17 mouse cellular contexts compared by ENCODE assay signal in genomic region chr11:45790504-45790903, GRCm38 (mm10).
A peak's percentile ranks its signal among the peaks of the same experiment; 100 is the strongest.
DNase-seq lines count a peak whose midpoint lies in the region; ATAC-seq and TF ChIP-seq lines count a peak whose summit lies in the region.
"Had no signal": no experiment of that assay in that cellular context is flagged by ENCODE, and none has a peak within 500 bp of the region (broad histone marks: within the 10 kb centered on the region; RNA-seq: fewer than 3 reads in every experiment).

No protein-coding gene starts in this region.

- H3K27me3 ChIP-seq in midbrain, embryonic 10.5 days (ENCODE audit: low read depth, poor library complexity, severe bottlenecking): no peaks in the 10 kb centered on the region
- H3K27me3 ChIP-seq in midbrain, embryonic 16.5 days (ENCODE audit: control insufficient read depth, insufficient read depth, low read depth, low read length): no peaks in the 10 kb centered on the region
- H3K27me3 ChIP-seq in embryonic facial prominence, embryonic 15.5 days: no peaks in the 10 kb centered on the region
- no peaks in the 10 kb centered on the region for H3K27me3 ChIP-seq in kidney, embryonic 14.5 days (ENCODE audit: control insufficient read depth, insufficient read depth, low read length)
- H3K27me3 ChIP-seq: forebrain, embryonic 13.5 days; heart, embryonic 13.5 days had no signal

- H3K9ac ChIP-seq in midbrain, embryonic 16.5 days (ENCODE audit: low read depth, low read length): no peak overlapping the region
- H3K9ac ChIP-seq in embryonic facial prominence, embryonic 15.5 days: no peak overlapping the region
- no peak overlapping the region for H3K9ac ChIP-seq in kidney, embryonic 14.5 days (ENCODE audit: low read depth, low read length)
- H3K9ac ChIP-seq: forebrain, embryonic 13.5 days; heart, embryonic 13.5 days had no signal

- H3K36me3 ChIP-seq in midbrain, embryonic 10.5 days: no peaks in the 10 kb centered on the region
- no peaks in the 10 kb centered on the region for H3K36me3 ChIP-seq in midbrain, embryonic 16.5 days (ENCODE audit: control insufficient read depth, insufficient read depth, low read length)
- H3K36me3 ChIP-seq in embryonic facial prominence, embryonic 15.5 days: no peaks in the 10 kb centered on the region
- H3K36me3 ChIP-seq in kidney, embryonic 14.5 days (ENCODE audit: control insufficient read depth, insufficient read depth, low read length): no peaks in the 10 kb centered on the region
- H3K36me3 ChIP-seq: heart, embryonic 13.5 days had no signal

- TF ChIP-seq CTCF in brain, embryonic 14.5 days (IDR thresholded peaks at IDR 0.05; ENCODE audit: borderline replicate concordance, extremely low read depth, insufficient read depth, insufficient read length): no peak

- 52% methylated on average over 8 of the region's 8 CpGs for WGBS in midbrain, embryonic 10.5 days
- 34% methylated on average over 8 of the region's 8 CpGs for WGBS in midbrain, embryonic 16.5 days
- 63% methylated on average over 8 of the region's 8 CpGs for WGBS in embryonic facial prominence, embryonic 15.5 days
- 86% methylated on average over 8 of the region's 8 CpGs for WGBS in kidney, embryonic 14.5 days

- DNase-seq in midbrain, embryonic 10.5 days (ENCODE audit: low spot score): peak; percentile 26
- DNase-seq in brain, embryonic 14.5 days (ENCODE audit: low read depth): peak; percentile 18
- no peak for DNase-seq in liver
- DNase-seq: adrenal gland, postnatal 10 days; cerebellum, adult 11-12 months; cerebellum, adult 9-10 months; cerebellum, postnatal 25 days; gastrocnemius, adult 2 months; gastrocnemius, postnatal 25 days; heart, postnatal 36 days had no signal

- no peak overlapping the region for H3K27ac ChIP-seq in midbrain, embryonic 10.5 days (replicated peaks)
- no peak overlapping the region for H3K27ac ChIP-seq in midbrain, embryonic 16.5 days (ENCODE audit: low read length)
- H3K27ac ChIP-seq in embryonic facial prominence, embryonic 15.5 days (replicated peaks): 0 out of 2 replicates have a peak overlapping the region, but pooled peaks have one; percentile 17
- no peak overlapping the region for H3K27ac ChIP-seq in kidney, embryonic 14.5 days (ENCODE audit: low read depth, low read length)
- H3K27ac ChIP-seq: forebrain, embryonic 13.5 days; gastrocnemius, adult 2 months; heart, embryonic 13.5 days had no signal

- no peak for TF ChIP-seq POLR2A in brain, embryonic 14.5 days (IDR thresholded peaks at IDR 0.05; ENCODE audit: borderline replicate concordance, extremely low read depth, insufficient read depth, insufficient read length, poor library complexity, severe bottlenecking)

- no peak for ATAC-seq in midbrain, embryonic 16.5 days
- no peak for ATAC-seq in embryonic facial prominence, embryonic 15.5 days (ENCODE audit: insufficient number of reproducible peaks, low FRiP score, low TSS enrichment, low read depth)
- ATAC-seq in kidney, embryonic 14.5 days (ENCODE audit: low FRiP score, low TSS enrichment): no peak
- ATAC-seq: forebrain, embryonic 13.5 days; hindbrain, embryonic 16.5 days; inflammation-experienced regulatory T-cells, adult 6 months had no signal

- H3K4me2 ChIP-seq in midbrain, embryonic 16.5 days (ENCODE audit: low read length): no peak overlapping the region
- no peak overlapping the region for H3K4me2 ChIP-seq in embryonic facial prominence, embryonic 15.5 days (replicated peaks)
- H3K4me2 ChIP-seq in kidney, embryonic 14.5 days (replicated peaks; ENCODE audit: low read depth, low read length): no peak overlapping the region
- H3K4me2 ChIP-seq: forebrain, embryonic 13.5 days; heart, embryonic 13.5 days had no signal

- peaks cover 22% of the 10 kb centered on the region for H3K4me1 ChIP-seq in midbrain, embryonic 10.5 days
- H3K4me1 ChIP-seq in midbrain, embryonic 16.5 days (ENCODE audit: control insufficient read depth, insufficient read depth, low read length): no peaks in the 10 kb centered on the region; the same call in 1 of the 2 replicates
- H3K4me1 ChIP-seq in embryonic facial prominence, embryonic 15.5 days: peaks cover 3% of the 10 kb centered on the region; the same call in 1 of the 2 replicates
- no peaks in the 10 kb centered on the region for H3K4me1 ChIP-seq in kidney, embryonic 14.5 days (ENCODE audit: control insufficient read depth, insufficient read depth, low read length)

- H3K9me3 ChIP-seq in midbrain, embryonic 10.5 days (replicated peaks): 0 out of 2 replicates have a peak, but pooled peaks cover 3% of the 10 kb centered on the region
- no peaks in the 10 kb centered on the region for H3K9me3 ChIP-seq in midbrain, embryonic 16.5 days (replicated peaks; ENCODE audit: control insufficient read depth, low read length, poor library complexity, severe bottlenecking)
- H3K9me3 ChIP-seq in embryonic facial prominence, embryonic 15.5 days (replicated peaks): no peaks in the 10 kb centered on the region
- H3K9me3 ChIP-seq in kidney, embryonic 14.5 days (ENCODE audit: control insufficient read depth, low read length): no peaks in the 10 kb centered on the region
- H3K9me3 ChIP-seq: forebrain, embryonic 13.5 days; heart, embryonic 13.5 days had no signal

- no peak overlapping the region for H3K4me3 ChIP-seq in midbrain, embryonic 10.5 days
- no peak overlapping the region for H3K4me3 ChIP-seq in midbrain, embryonic 16.5 days (ENCODE audit: low read depth, low read length)
- H3K4me3 ChIP-seq in embryonic facial prominence, embryonic 15.5 days (replicated peaks): no peak overlapping the region
- H3K4me3 ChIP-seq in kidney, embryonic 14.5 days (ENCODE audit: low read length): no peak overlapping the region
- H3K4me3 ChIP-seq: forebrain, embryonic 13.5 days; gastrocnemius, adult 2 months; heart, embryonic 13.5 days had no signal
